Mouse (Mus musculus) midbrain, postnatal 0 days (tissue): Measurements from ENCODE around the gene Trim25. TPM values are rescaled to one million over a fixed set of nuclear protein-coding genes. Genes with fewer than 3 reads are reported as not detected.

Experiments
- ATAC-seq: fragments of 200-750 bp; cut with Nextera tagmentation; 2 replicates; pipeline ENCODE4 v1.8.0; 2017; ENCODE audit warnings: moderate number of reproducible peaks, mild to moderate bottlenecking, moderate TSS enrichment, moderate library complexity; ENCODE audit not compliant: low FRiP score
- DNase-seq: peaks from one replicate; pipeline ENCODE4 v3.0.0-alpha.2; 2015; ENCODE audit warnings: low spot score
- H3K27ac ChIP-seq: fragments of 300-500 bp; sonication (generic); 2 replicates; pipeline ENCODE4 v1.5.1; 2014; ENCODE audit warnings: low read depth, mild to moderate bottlenecking, low read length, mixed read lengths
- H3K27me3 ChIP-seq: fragments of 300-500 bp; sonication (generic); 2 replicates; pipeline ENCODE4 v1.6.1; 2014; ENCODE audit warnings: low read length, control low read depth, mixed read lengths; ENCODE audit not compliant: insufficient read depth
- H3K36me3 ChIP-seq: fragments of 300-500 bp; sonication (generic); 2 replicates; pipeline ENCODE4 v1.6.1; 2014; ENCODE audit warnings: low read length, control low read depth, mixed read lengths; ENCODE audit not compliant: insufficient read depth
- H3K4me1 ChIP-seq: fragments of 300-500 bp; sonication (generic); 2 replicates; pipeline ENCODE4 v1.6.1; 2014; ENCODE audit warnings: mild to moderate bottlenecking, control low read depth, antibody characterized with exemption, low read length, mixed read lengths; ENCODE audit not compliant: insufficient read depth
- H3K4me2 ChIP-seq: fragments of 300-500 bp; sonication (generic); 2 replicates; pipeline ENCODE4 v1.6.1; 2014; ENCODE audit warnings: low read depth, mild to moderate bottlenecking, low read length, mixed read lengths; ENCODE audit not compliant: poor library complexity, severe bottlenecking
- H3K4me3 ChIP-seq: fragments of 300-500 bp; sonication (generic); 2 replicates; pipeline ENCODE4 v1.5.1; 2014; ENCODE audit warnings: low read depth, mild to moderate bottlenecking, low read length, moderate library complexity
- H3K9ac ChIP-seq: fragments of 300-500 bp; sonication (generic); replicated peaks from 2 replicates; pipeline ENCODE4 v1.6.1; 2014; ENCODE audit warnings: mild to moderate bottlenecking, low read length, moderate library complexity, mixed read lengths; ENCODE audit not compliant: poor library complexity, severe bottlenecking
- H3K9me3 ChIP-seq: fragments of 300-500 bp; sonication (generic); 2 replicates; pipeline ENCODE4 v1.6.1; 2016; ENCODE audit warnings: low read length, control low read depth
- CTCF ChIP-seq: IDR thresholded peaks from 2 replicates; pipeline ENCODE4 v1.5.1; 2016; ENCODE audit warnings: antibody characterized with exemption, mild to moderate bottlenecking
- WGBS: fragments of 180-500 bp; shearing (Covaris S2); extraction: QIAGEN DNeasy Blood & Tissue Kit; methylation state at CpG from one replicate; pipeline ENCODE4 v1.1.7; 2014; 5-methylcytosine and 5-hydroxymethylcytosine counted together
- polyA plus RNA-seq: library from polyadenylated mRNA; unstranded; fragments of >200 nt; fragmentation: Nextera tagmentation; extraction: Ambion mirVana; gene quantifications from 2 replicates; pipeline ENCODE4 v1.2.1, GENCODE M21; 2015
- total RNA-seq: library from RNA; depleted of rRNA; stranded (reverse); fragments of >200 nt; gene quantifications from 2 replicates; pipeline ENCODE4 v1.2.3, GENCODE M21; 2014

Gene Trim25
- total and polyA plus RNA-seq, 2 experiments from 2014 or later: 2.0 to 4.3 TPM

DNA sequence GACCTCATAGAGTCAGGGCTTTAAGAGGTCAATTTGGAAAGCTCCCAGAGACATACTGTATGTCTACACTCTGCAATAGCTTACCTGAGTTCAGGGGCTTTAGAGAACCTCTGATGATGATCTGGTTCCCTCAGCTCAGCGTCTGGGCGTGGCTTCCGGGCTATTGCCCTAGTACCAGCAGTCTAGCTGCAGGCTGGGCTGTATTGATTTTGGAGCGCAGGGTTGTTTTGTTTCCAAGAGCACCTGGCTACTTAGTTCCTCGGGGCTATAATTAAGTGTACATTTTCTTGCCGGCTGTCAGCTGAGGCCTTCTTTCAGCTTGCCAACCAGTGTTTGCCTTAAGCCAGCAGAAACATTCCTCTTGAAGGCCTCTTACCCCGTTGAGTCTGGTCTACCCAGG lies 10.3 kb downstream of the Trim25 start:
- no peaks in the 10 kb centered on the region for H3K9me3 ChIP-seq
- no peak overlapping the region for H3K4me2 ChIP-seq
- H3K27ac ChIP-seq: no peak overlapping the region
- whole genome bisulfite sequencing: 68% methylated on average over 7 of the region's 7 CpGs
- no peaks in the 10 kb centered on the region for H3K27me3 ChIP-seq
- ATAC-seq (no peak), DNase-seq (no peak)
- no peak for TF ChIP-seq CTCF
- H3K9ac ChIP-seq: no peak overlapping the region
- H3K4me1 ChIP-seq: no peaks in the 10 kb centered on the region
- H3K4me3 ChIP-seq: no peak overlapping the region
- no peaks in the 10 kb centered on the region for H3K36me3 ChIP-seq

DNA sequence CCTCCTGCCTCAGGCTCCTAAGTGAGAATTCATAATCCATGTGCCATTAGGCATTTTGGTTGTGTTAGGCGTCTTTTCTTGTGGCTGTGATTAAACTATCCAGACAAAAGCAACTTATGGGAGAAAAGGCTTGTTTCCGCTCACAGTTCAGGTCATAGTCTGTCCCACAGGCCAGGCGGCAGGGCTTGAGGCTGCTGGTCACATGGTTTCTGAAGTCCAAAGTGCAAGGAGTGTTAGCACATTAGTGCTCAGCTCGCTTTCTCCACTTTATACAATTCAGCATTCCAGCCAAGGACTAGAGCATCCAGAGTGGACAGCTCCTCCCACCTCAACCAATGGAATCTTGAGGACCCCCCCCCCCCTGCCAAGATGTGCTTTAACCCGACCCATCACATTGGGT lies 13.1 kb downstream of the Trim25 start:
- Histone ChIP-seq H3K27me3 (no peaks in the 10 kb centered on the region), H3K9ac (no peak overlapping the region), H3K4me1 (no peaks in the 10 kb centered on the region), H3K27ac (no peak overlapping the region), H3K36me3 (no peaks in the 10 kb centered on the region; the same call in 1 of the 2 replicates), H3K9me3 (no peaks in the 10 kb centered on the region), H3K4me3 (no peak overlapping the region), H3K4me2 (no peak overlapping the region)
- TF ChIP-seq CTCF: no peak
- ATAC-seq: no peak
- WGBS: 90% methylated on average over 5 of the region's 5 CpGs
- DNase-seq: no peak

DNA sequence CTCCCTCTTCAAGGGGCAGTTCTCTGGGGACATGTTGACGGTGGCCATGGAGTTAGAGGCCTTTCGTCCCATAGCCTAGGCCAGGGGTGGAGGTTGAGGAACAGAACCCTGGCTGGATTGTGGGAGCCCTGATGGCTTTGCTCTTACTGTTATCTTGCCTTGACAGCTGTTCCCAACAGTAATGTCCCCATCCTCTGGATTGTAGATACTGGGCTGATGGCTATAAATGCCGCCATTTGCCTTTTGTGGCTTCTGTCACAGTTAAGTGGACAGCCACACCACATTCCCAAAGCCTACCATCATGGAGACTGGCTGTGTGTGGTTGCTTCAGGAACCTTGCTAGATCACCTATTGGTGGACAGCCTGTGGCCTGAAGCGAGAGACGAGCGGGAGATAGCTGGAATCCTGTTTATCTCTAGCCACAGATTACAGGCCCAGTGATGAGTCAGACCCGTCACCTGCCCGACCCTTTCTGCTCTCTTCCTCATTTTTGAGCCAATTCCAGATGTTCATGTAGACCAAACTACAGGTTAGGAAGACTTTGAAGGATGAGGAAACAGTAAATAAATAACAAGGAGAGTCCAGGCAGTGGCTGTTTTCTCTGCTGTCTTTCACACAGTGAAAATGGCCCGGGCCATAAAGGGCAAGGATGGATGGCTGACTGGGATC lies 18.5 kb downstream of the Trim25 start:
- Histone ChIP-seq H3K27ac (no peak overlapping the region), H3K27me3 (no peaks in the 10 kb centered on the region), H3K36me3 (no peaks in the 10 kb centered on the region; the same call in 1 of the 2 replicates), H3K9ac (no peak overlapping the region), H3K9me3 (no peaks in the 10 kb centered on the region), H3K4me2 (no peak overlapping the region), H3K4me1 (no peaks in the 10 kb centered on the region), H3K4me3 (no peak overlapping the region)
- TF ChIP-seq CTCF: no peak
- WGBS: 91% methylated on average over 9 of the region's 9 CpGs
- DNase-seq: no peak
- ATAC-seq: no peak

DNA sequence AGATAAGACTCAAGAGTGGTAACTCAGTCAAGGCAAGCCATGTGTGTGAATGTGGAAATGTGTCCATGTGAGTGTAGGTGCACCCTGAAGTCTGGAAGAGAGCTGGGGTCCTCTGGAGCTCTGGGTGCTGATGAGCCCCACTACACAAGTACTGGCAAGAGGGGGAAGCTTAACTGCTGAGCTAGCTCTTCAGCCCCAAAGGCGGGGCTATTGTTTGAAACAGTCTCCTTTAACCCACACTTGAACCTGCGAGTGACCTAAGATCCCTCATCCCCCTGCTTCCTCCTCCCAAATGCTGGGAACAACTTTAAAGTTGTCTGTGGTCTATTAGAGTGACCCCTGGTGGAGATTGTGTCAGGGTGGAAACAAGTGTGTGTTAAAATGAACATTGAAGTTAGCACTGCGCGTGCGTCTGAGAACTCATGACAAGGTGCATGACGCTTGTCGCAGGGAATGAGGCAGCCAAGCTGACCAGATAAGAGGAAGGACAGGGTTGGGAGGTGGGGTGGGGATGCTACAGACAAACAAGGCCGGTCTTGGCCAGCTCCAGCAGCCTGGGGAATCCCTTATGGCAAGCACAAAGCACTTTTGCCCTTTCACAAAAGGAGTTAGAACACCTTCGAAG lies 21.6 kb downstream of the Trim25 start:
- H3K36me3 ChIP-seq: no peaks in the 10 kb centered on the region; the same call in 1 of the 2 replicates
- no peaks in the 10 kb centered on the region for H3K9me3 ChIP-seq
- no peaks in the 10 kb centered on the region for H3K4me1 ChIP-seq
- H3K27me3 ChIP-seq: no peaks in the 10 kb centered on the region
- H3K4me3 ChIP-seq: no peak overlapping the region
- WGBS: 74% methylated on average over 9 of the region's 9 CpGs
- no peak overlapping the region for H3K4me2 ChIP-seq
- ATAC-seq (no peak), DNase-seq (no peak)
- TF ChIP-seq CTCF: peak; percentile 50
- no peak overlapping the region for H3K9ac ChIP-seq
- H3K27ac ChIP-seq: no peak overlapping the region

DNA sequence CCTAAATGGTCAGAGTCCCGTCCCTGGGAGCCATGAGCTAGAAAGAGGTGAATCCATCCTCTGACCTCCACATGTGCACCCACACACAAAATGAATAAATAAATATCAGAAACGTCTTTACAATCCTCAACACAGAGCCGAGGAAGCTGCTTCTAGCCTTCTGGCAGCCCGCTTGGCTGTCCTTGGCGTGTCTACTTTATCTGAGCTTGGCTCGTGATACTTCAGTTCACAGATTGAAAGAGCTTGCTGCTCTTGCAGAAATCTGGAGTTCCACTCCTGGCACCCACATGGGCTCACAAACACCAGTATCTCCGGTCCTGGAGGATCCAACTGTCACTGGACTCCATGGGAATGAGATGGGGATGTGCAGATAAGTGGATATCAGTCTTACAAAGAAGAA lies 22.5 kb downstream of the Trim25 start:
- 71% methylated on average over 7 of the region's 7 CpGs for WGBS
- H3K9me3 ChIP-seq: no peaks in the 10 kb centered on the region
- H3K27ac ChIP-seq: no peak overlapping the region
- H3K4me2 ChIP-seq: no peak overlapping the region
- H3K27me3 ChIP-seq: no peaks in the 10 kb centered on the region
- no peak for TF ChIP-seq CTCF
- H3K36me3 ChIP-seq: no peaks in the 10 kb centered on the region
- no peak overlapping the region for H3K9ac ChIP-seq
- no peak overlapping the region for H3K4me3 ChIP-seq
- ATAC-seq (no peak), DNase-seq (no peak)
- no peaks in the 10 kb centered on the region for H3K4me1 ChIP-seq

DNA sequence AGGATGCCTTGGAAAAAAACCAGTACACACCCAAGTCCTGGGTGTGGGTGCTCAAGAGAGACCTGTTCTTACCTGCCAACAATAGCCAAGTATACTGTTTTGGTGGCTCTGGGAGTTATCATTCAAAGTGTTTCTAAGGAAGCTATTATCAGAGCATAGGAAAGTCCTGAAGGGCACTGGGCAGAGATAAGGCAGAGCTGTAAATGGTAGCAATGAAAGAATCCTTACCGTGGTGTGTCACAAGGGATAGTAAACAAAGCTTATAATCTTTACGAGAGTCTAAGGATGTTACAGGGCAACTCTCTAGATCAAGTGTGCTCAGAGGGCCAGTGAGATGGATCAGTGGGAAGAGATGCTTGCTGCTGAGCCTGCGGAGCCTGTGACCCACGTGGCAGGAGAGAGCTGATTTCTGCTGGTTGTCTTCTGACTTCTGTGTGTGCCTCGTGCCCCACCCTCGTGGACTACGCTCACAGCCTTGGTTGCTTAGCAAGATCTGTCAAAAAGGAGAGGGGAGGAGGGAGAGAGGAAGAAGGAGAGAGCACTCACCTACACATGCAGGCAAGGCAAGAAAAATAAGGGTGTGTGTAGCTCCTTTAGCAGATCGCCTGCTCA lies 23.1 kb downstream of the Trim25 start:
- WGBS: 74% methylated on average over 8 of the region's 8 CpGs
- Histone ChIP-seq H3K27me3 (no peaks in the 10 kb centered on the region), H3K9ac (no peak overlapping the region), H3K36me3 (no peaks in the 10 kb centered on the region), H3K27ac (no peak overlapping the region), H3K4me3 (no peak overlapping the region), H3K9me3 (no peaks in the 10 kb centered on the region), H3K4me2 (no peak overlapping the region), H3K4me1 (no peaks in the 10 kb centered on the region)
- no peak for TF ChIP-seq CTCF
- ATAC-seq (no peak), DNase-seq (no peak)
